Comparison of ENCODE assay signal across 17 mouse cellular contexts in genomic region chr2:129132231-129132630, GRCm38 (mm10). TPM values are rescaled to one million over a fixed set of nuclear protein-coding genes. Genes with fewer than 3 reads are reported as not detected.
A peak's percentile ranks its signal among the peaks of the same experiment; 100 is the strongest.
DNase-seq lines count a peak whose midpoint lies in the region; ATAC-seq and TF ChIP-seq lines count a peak whose summit lies in the region.
"Had no signal": no experiment of that assay in that cellular context is flagged by ENCODE, and none has a peak within 500 bp of the region (broad histone marks: within the 10 kb centered on the region; RNA-seq: fewer than 3 reads in every experiment).

No protein-coding gene starts in this region.

- TF ChIP-seq CTCF in intestine, postnatal 0 days (IDR thresholded peaks at IDR 0.05; ENCODE audit: low read depth): peak; percentile 25; the same call in 1 of the 2 replicates

- DNase-seq in B cell, adult 2 months: peak; percentile 7 to 36
- DNase-seq in NIH3T3 (ENCODE audit: low read depth): peak; percentile 22
- peak; percentile 16 to 27 for DNase-seq in thymus, postnatal 10 days (ENCODE audit: low spot score in 2 of 2)
- DNase-seq: gastrocnemius, postnatal 36 days; kidney, postnatal 14 days; lung, postnatal 14 days had no signal

- no peak overlapping the region for H3K4me2 ChIP-seq in intestine, postnatal 0 days (replicated peaks; ENCODE audit: low read depth)
- no peak overlapping the region for H3K4me2 ChIP-seq in intestine, embryonic 16.5 days (ENCODE audit: low read depth, low read length)
- no peak overlapping the region for H3K4me2 ChIP-seq in kidney, embryonic 15.5 days
- H3K4me2 ChIP-seq: heart, embryonic 12.5 days; limb, embryonic 12.5 days; liver, embryonic 15.5 days had no signal

- H3K9me3 ChIP-seq in intestine, postnatal 0 days (ENCODE audit: control insufficient read depth): no peaks in the 10 kb centered on the region
- H3K9me3 ChIP-seq in intestine, embryonic 16.5 days (ENCODE audit: control insufficient read depth, low read length): peaks cover 4% of the 10 kb centered on the region; the same call in 1 of the 2 replicates
- H3K9me3 ChIP-seq in kidney, embryonic 15.5 days (replicated peaks): peaks cover 10% of the 10 kb centered on the region; the same call in 1 of the 2 replicates
- H3K9me3 ChIP-seq: G1E; liver, embryonic 15.5 days had no signal

- peaks cover 18% of the 10 kb centered on the region for H3K36me3 ChIP-seq in intestine, postnatal 0 days (ENCODE audit: control insufficient read depth, insufficient read depth)
- peaks cover 17% of the 10 kb centered on the region for H3K36me3 ChIP-seq in intestine, embryonic 16.5 days (ENCODE audit: control insufficient read depth, insufficient read depth, low read length)
- peaks cover 36% of the 10 kb centered on the region for H3K36me3 ChIP-seq in kidney, embryonic 15.5 days

- no peak overlapping the region for H3K9ac ChIP-seq in intestine, postnatal 0 days (ENCODE audit: low read depth, low read length)
- H3K9ac ChIP-seq in intestine, embryonic 16.5 days (ENCODE audit: low read depth, low read length): no peak overlapping the region
- H3K9ac ChIP-seq in kidney, embryonic 15.5 days: no peak overlapping the region
- H3K9ac ChIP-seq: heart, embryonic 12.5 days; limb, embryonic 12.5 days; liver, embryonic 15.5 days had no signal

- 0 out of 2 replicates have a peak, but pooled peaks cover 5% of the 10 kb centered on the region for H3K4me1 ChIP-seq in intestine, postnatal 0 days (replicated peaks; ENCODE audit: control insufficient read depth, insufficient read depth, low read length)
- H3K4me1 ChIP-seq in intestine, embryonic 16.5 days (ENCODE audit: control insufficient read depth, insufficient read depth, low read length): peaks cover 12% of the 10 kb centered on the region
- peaks cover 16% of the 10 kb centered on the region for H3K4me1 ChIP-seq in kidney, embryonic 15.5 days

- WGBS in intestine, postnatal 0 days: 93% methylated on average over 7 of the region's 7 CpGs
- WGBS in intestine, embryonic 16.5 days: 94% methylated on average over 7 of the region's 7 CpGs
- 97% methylated on average over 7 of the region's 7 CpGs for WGBS in kidney, embryonic 15.5 days

- H3K27ac ChIP-seq in intestine, postnatal 0 days (ENCODE audit: low read depth, low read length): no peak overlapping the region
- H3K27ac ChIP-seq in intestine, embryonic 16.5 days (ENCODE audit: low read length): no peak overlapping the region
- H3K27ac ChIP-seq in kidney, embryonic 15.5 days: no peak overlapping the region
- H3K27ac ChIP-seq: embryonic facial prominence, embryonic 10.5 days; limb, embryonic 12.5 days; liver, embryonic 15.5 days had no signal

- no peak for ATAC-seq in intestine, postnatal 0 days
- ATAC-seq in intestine, embryonic 16.5 days: no peak
- ATAC-seq in cerebellum, adult (ENCODE audit: insufficient number of reproducible peaks, low FRiP score, low TSS enrichment): no peak
- no peak for ATAC-seq in kidney, embryonic 15.5 days (replicated peaks; ENCODE audit: low FRiP score)

- no peak overlapping the region for H3K4me3 ChIP-seq in intestine, postnatal 0 days (ENCODE audit: low read depth, low read length)
- H3K4me3 ChIP-seq in intestine, embryonic 16.5 days (ENCODE audit: low read length): no peak overlapping the region
- H3K4me3 ChIP-seq in kidney, embryonic 15.5 days (replicated peaks): no peak overlapping the region
- H3K4me3 ChIP-seq: embryonic facial prominence, embryonic 10.5 days; erythroblast, embryonic 14.5 days; heart, embryonic 12.5 days; limb, embryonic 12.5 days; liver, embryonic 15.5 days; myocyte had no signal

- H3K27me3 ChIP-seq in intestine, postnatal 0 days (replicated peaks; ENCODE audit: control insufficient read depth, insufficient read depth, low read length): no peaks in the 10 kb centered on the region
- no peaks in the 10 kb centered on the region for H3K27me3 ChIP-seq in intestine, embryonic 16.5 days (replicated peaks; ENCODE audit: control insufficient read depth, insufficient read depth, low read length)
- H3K27me3 ChIP-seq in kidney, embryonic 15.5 days: no peaks in the 10 kb centered on the region
- H3K27me3 ChIP-seq: heart, embryonic 12.5 days; limb, embryonic 12.5 days; liver, embryonic 15.5 days had no signal

RNA-seq across cellular contexts. Expression of gene Chchd5, which starts 2.7 kb away (rescaled TPM):
- 17.6 and 19.0 TPM in 2 replicates for polyA plus RNA-seq in intestine, postnatal 0 days (2015; fragmentation: Nextera tagmentation; extraction: Ambion mirVana)
- 23.8 and 26.9 TPM in 2 replicates for polyA plus RNA-seq in intestine, embryonic 16.5 days (2015; fragmentation: Nextera tagmentation; extraction: Ambion mirVana)
- 22.9 and 26.8 TPM in 2 replicates for polyA plus RNA-seq in kidney, embryonic 15.5 days (2015; fragmentation: Nextera tagmentation; extraction: Ambion mirVana)

RNA-seq across cellular contexts. Expression of gene Polr1b, which starts 31.4 kb away (rescaled TPM):
- 5.3 and 6.0 TPM in 2 replicates for polyA plus RNA-seq in intestine, postnatal 0 days (2015; fragmentation: Nextera tagmentation; extraction: Ambion mirVana)
- polyA plus RNA-seq in intestine, embryonic 16.5 days (2015; fragmentation: Nextera tagmentation; extraction: Ambion mirVana): 19.6 and 21.8 TPM in 2 replicates
- 33.1 and 36.1 TPM in 2 replicates for polyA plus RNA-seq in kidney, embryonic 15.5 days (2015; fragmentation: Nextera tagmentation; extraction: Ambion mirVana)
